Mouse (Mus musculus): ENCODE data around the gene Gm9918.
A peak's percentile ranks its signal among the peaks of the same experiment; 100 is the strongest.

The Gm9918 gene

GRCm38 (mm10) chr15:102245461-102245881 lies 24.9 kb upstream of the Gm9918 start:
- no peak for DNase-seq (ENCODE audit: low spot score in 2 of 2)

- peak; percentile 88 to 90 for DNase-seq (ENCODE audit: low spot score in 2 of 2)
Observed at GRCm38 (mm10) chr15:102245891-102246741, 24.2 kb upstream of the Gm9918 start.

- peak; percentile 94 to 95 for DNase-seq (ENCODE audit: low spot score in 2 of 2)
Observed at GRCm38 (mm10) chr15:102246866-102247251, 23.5 kb upstream of the Gm9918 start.

GRCm38 (mm10) chr15:102247252-102248130 lies 22.9 kb upstream of the Gm9918 start:
- peak; percentile 71 to 74 for DNase-seq (ENCODE audit: low spot score in 2 of 2)

GRCm38 (mm10) chr15:102248131-102248811 lies 22.1 kb upstream of the Gm9918 start:
- DNase-seq (ENCODE audit: low spot score in 2 of 2) = no peak

GRCm38 (mm10) chr15:102248812-102249191 lies 21.6 kb upstream of the Gm9918 start:
- DNase-seq (ENCODE audit: low spot score in 2 of 2) = no peak

GRCm38 (mm10) chr15:102249251-102249691 lies 21.1 kb upstream of the Gm9918 start:
- DNase-seq (ENCODE audit: low spot score in 2 of 2) = peak; percentile 56 to 62

GRCm38 (mm10) chr15:102249967-102250366 lies 20.4 kb upstream of the Gm9918 start:
- no peak for DNase-seq (ENCODE audit: low spot score in 2 of 2)

GRCm38 (mm10) chr15:102250521-102250920 lies 19.8 kb upstream of the Gm9918 start:
- DNase-seq (ENCODE audit: low spot score in 2 of 2) = no peak

GRCm38 (mm10) chr15:102255547-102256255 lies 14.7 kb upstream of the Gm9918 start:
- DNase-seq (ENCODE audit: low spot score in 2 of 2) = no peak

GRCm38 (mm10) chr15:102256431-102257201 lies 13.7 kb upstream of the Gm9918 start:
- DNase-seq (ENCODE audit: low spot score in 2 of 2) = no peak

- DNase-seq (ENCODE audit: low spot score in 2 of 2) = no peak
Observed at GRCm38 (mm10) chr15:102257202-102258075, 12.9 kb upstream of the Gm9918 start, which contains the start of gene Rarg. TSS of gene Rarg (minus strand) at chr15:102257517.

GRCm38 (mm10) chr15:102258076-102258470 lies 12.3 kb upstream of the Gm9918 start:
- DNase-seq (ENCODE audit: low spot score in 2 of 2) = no peak

GRCm38 (mm10) chr15:102258581-102259253 lies 11.6 kb upstream of the Gm9918 start:
- DNase-seq (ENCODE audit: low spot score in 2 of 2) = no peak

- peak; percentile 64 to 72 for DNase-seq (ENCODE audit: low spot score in 2 of 2)
Observed at GRCm38 (mm10) chr15:102262582-102262981, 7.8 kb upstream of the Gm9918 start.

GRCm38 (mm10) chr15:102263037-102263436 lies 7.3 kb upstream of the Gm9918 start:
- no peak for DNase-seq (ENCODE audit: low spot score in 2 of 2)

- DNase-seq (ENCODE audit: low spot score in 2 of 2) = no peak
Observed at GRCm38 (mm10) chr15:102265548-102265947, 4.8 kb upstream of the Gm9918 start.

- DNase-seq (ENCODE audit: low spot score in 2 of 2) = no peak
Observed at GRCm38 (mm10) chr15:102271441-102271840, 1.1 kb downstream of the Gm9918 start.
